Mouse (Mus musculus): ENCODE data around the gene Zfp287. TPM values are rescaled to one million over a fixed set of nuclear protein-coding genes. Genes with fewer than 3 reads are reported as not detected.
A peak's percentile ranks its signal among the peaks of the same experiment; 100 is the strongest.

Zfp287 gene
- polyA plus RNA-seq, 1 experiment from 2014 or later = 18.7 TPM

GRCm38 (mm10) chr11:62693299-62694184, 38.2 kb downstream of the Zfp287 start:
- H3K9ac ChIP-seq = no peak overlapping the region
- H3K4me3 ChIP-seq = no peak overlapping the region
- H3K9me3 ChIP-seq = no peaks in the 10 kb centered on the region
- H3K27me3 ChIP-seq = no peaks in the 10 kb centered on the region
- 22% methylated on average over 11 of the region's 11 CpGs for WGBS
- H3K27ac ChIP-seq (replicated peaks) = no peak overlapping the region
- no peak overlapping the region for H3K4me2 ChIP-seq
- peak; percentile 85 for ATAC-seq (ENCODE audit: low read depth)
- H3K4me1 ChIP-seq (replicated peaks) = no peaks in the 10 kb centered on the region
- H3K36me3 ChIP-seq = no peaks in the 10 kb centered on the region

- 89% methylated on average over 3 of the region's 3 CpGs for WGBS
- Histone ChIP-seq H3K4me1 (replicated peaks) (no peaks in the 10 kb centered on the region), H3K27me3 (no peaks in the 10 kb centered on the region), H3K9ac (no peak overlapping the region), H3K9me3 (no peaks in the 10 kb centered on the region), H3K4me2 (no peak overlapping the region), H3K27ac (replicated peaks) (no peak overlapping the region), H3K4me3 (no peak overlapping the region), H3K36me3 (no peaks in the 10 kb centered on the region)
- no peak for ATAC-seq (ENCODE audit: low read depth)
These were observed 40.1 kb downstream of the Zfp287 start for GRCm38 (mm10) chr11:62691592-62691991.

DNA sequence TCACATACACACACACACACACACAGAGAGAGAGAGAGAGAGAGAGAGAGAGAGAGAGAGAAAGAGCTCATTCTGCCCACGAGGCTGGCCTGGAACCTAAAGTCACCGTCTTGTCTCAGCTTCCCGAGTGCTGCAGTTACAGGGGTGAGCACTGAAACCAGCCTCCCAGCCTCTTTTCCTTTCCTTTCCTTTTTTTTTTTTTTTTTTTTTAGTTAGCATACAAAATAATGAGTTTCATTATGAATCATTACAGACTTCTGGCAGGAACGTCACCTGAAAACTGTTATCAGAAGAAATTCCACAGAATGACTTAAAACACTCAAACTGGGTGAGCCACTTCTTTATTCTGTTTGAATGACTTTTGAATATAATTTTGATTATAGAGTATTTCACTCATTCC, 51.8 kb downstream of the Zfp287 start:
- no peak overlapping the region for H3K4me3 ChIP-seq
- H3K27ac ChIP-seq (replicated peaks) = no peak overlapping the region
- WGBS = 85% methylated on average over 4 of the region's 4 CpGs
- no peaks in the 10 kb centered on the region for H3K27me3 ChIP-seq
- H3K36me3 ChIP-seq = no peaks in the 10 kb centered on the region
- ATAC-seq (ENCODE audit: low read depth) = no peak
- no peak overlapping the region for H3K9ac ChIP-seq
- no peaks in the 10 kb centered on the region for H3K9me3 ChIP-seq
- no peak overlapping the region for H3K4me2 ChIP-seq
- H3K4me1 ChIP-seq (replicated peaks) = peaks cover 4% of the 10 kb centered on the region; the same call in 1 of the 2 replicates

- Histone ChIP-seq H3K9me3 (no peaks in the 10 kb centered on the region), H3K4me2 (no peak overlapping the region), H3K9ac (no peak overlapping the region), H3K4me3 (no peak overlapping the region), H3K27ac (replicated peaks) (no peak overlapping the region), H3K36me3 (no peaks in the 10 kb centered on the region), H3K4me1 (replicated peaks) (peaks cover 4% of the 10 kb centered on the region; the same call in 1 of the 2 replicates), H3K27me3 (no peaks in the 10 kb centered on the region)
- 82% methylated on average over 7 of the region's 7 CpGs for WGBS
- no peak for ATAC-seq (ENCODE audit: low read depth)
These were observed 52.8 kb downstream of the Zfp287 start for GRCm38 (mm10) chr11:62678778-62679354.

- H3K27me3 ChIP-seq = no peaks in the 10 kb centered on the region
- H3K4me2 ChIP-seq = no peak overlapping the region
- 90% methylated on average over 4 of the region's 4 CpGs for WGBS
- H3K27ac ChIP-seq (replicated peaks) = no peak overlapping the region
- H3K9ac ChIP-seq = no peak overlapping the region
- ATAC-seq (ENCODE audit: low read depth) = no peak
- no peak overlapping the region for H3K4me3 ChIP-seq
- no peaks in the 10 kb centered on the region for H3K9me3 ChIP-seq
- H3K4me1 ChIP-seq (replicated peaks) = peaks cover 4% of the 10 kb centered on the region; the same call in 1 of the 2 replicates
- no peaks in the 10 kb centered on the region for H3K36me3 ChIP-seq
These were observed 55.5 kb downstream of the Zfp287 start for GRCm38 (mm10) chr11:62676290-62676596.

DNA sequence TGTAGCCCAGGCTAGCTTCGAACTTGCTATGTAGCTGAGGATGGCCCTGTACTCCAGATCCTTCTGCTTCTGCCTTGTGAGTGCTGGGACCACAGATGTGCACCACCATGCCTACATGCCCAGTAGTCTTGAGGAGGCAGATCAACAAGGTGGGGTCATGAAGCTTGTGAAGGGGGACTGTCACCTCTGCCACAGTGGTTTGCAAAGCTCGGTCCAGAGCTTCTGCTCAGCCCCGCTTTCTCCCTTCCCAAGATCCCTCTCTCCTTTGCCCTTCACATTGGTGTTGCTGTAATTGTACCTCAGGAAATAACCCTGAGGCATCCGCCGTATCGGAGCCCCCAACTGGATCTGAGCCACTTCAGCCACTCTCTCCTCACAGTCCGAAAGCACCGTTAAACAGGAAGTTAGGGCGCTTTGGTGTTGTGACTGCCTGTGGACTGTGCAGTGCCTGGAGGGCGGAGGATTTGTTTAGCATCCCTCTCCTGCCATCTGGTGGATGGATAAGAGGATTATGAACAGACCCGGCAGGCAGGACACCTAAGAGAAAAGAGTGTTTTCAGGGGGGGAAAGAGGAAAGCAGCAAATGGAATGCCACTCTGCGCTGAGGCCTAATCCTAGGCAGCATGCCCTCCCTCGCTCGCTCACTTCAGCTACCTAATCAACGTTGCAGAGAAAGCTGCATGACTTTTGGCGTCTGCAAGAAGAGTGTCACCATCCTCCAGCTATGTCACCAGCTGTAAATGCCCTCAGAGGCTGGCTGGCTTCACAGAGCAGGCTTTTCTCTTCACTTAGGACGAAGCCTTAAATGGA, 56.0 kb downstream of the Zfp287 start:
- H3K9me3 ChIP-seq = no peaks in the 10 kb centered on the region
- H3K27ac ChIP-seq (replicated peaks) = 0 out of 2 replicates have a peak overlapping the region, but pooled peaks have one; percentile 34
- no peaks in the 10 kb centered on the region for H3K36me3 ChIP-seq
- peak; percentile 97 for ATAC-seq (ENCODE audit: low read depth)
- H3K4me3 ChIP-seq = peak overlapping the region; percentile 15; the same call in 1 of the 2 replicates
- no peaks in the 10 kb centered on the region for H3K27me3 ChIP-seq
- WGBS = 22% methylated on average over 17 of the region's 17 CpGs
- peak overlapping the region; percentile 50 for H3K4me2 ChIP-seq
- peaks cover 4% of the 10 kb centered on the region; the same call in 1 of the 2 replicates for H3K4me1 ChIP-seq (replicated peaks)
- H3K9ac ChIP-seq = peak overlapping the region; percentile 64

DNA sequence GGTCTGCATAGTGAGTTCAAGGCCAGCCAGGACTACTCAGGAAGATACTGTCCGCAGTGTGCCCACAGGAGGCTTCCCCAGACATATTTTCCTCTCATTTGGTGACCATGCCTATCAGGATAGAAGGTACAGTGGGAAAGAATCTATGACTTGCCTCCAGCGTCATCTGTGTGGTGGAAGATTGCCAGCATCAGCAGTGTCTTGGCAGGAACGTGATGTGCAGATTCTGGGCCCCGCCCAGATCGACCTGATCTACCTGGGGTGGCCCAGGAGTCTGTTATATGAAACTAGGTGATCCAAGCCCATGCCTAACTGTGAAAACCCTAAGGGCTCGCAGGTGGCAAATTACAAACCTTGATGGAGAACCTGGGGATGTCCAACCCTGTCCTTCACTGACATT, 61.7 kb downstream of the Zfp287 start:
- Histone ChIP-seq H3K4me2 (no peak overlapping the region), H3K9me3 (no peaks in the 10 kb centered on the region), H3K27ac (replicated peaks) (no peak overlapping the region), H3K36me3 (peaks cover 7% of the 10 kb centered on the region; the same call in 1 of the 2 replicates), H3K9ac (no peak overlapping the region), H3K27me3 (no peaks in the 10 kb centered on the region), H3K4me3 (no peak overlapping the region), H3K4me1 (replicated peaks) (no peaks in the 10 kb centered on the region; the same call in 1 of the 2 replicates)
- ATAC-seq (ENCODE audit: low read depth) = no peak
- WGBS = 89% methylated on average over 6 of the region's 6 CpGs

GRCm38 (mm10) chr11:62669471-62669870, 62.2 kb downstream of the Zfp287 start:
- no peaks in the 10 kb centered on the region for H3K9me3 ChIP-seq
- H3K4me1 ChIP-seq (replicated peaks) = no peaks in the 10 kb centered on the region
- H3K27me3 ChIP-seq = no peaks in the 10 kb centered on the region
- H3K27ac ChIP-seq (replicated peaks) = no peak overlapping the region
- WGBS = 53% methylated on average over 12 of the region's 12 CpGs
- ATAC-seq (ENCODE audit: low read depth) = no peak
- H3K4me3 ChIP-seq = no peak overlapping the region
- peaks cover 12% of the 10 kb centered on the region for H3K36me3 ChIP-seq
- H3K9ac ChIP-seq = no peak overlapping the region
- H3K4me2 ChIP-seq = no peak overlapping the region

DNA sequence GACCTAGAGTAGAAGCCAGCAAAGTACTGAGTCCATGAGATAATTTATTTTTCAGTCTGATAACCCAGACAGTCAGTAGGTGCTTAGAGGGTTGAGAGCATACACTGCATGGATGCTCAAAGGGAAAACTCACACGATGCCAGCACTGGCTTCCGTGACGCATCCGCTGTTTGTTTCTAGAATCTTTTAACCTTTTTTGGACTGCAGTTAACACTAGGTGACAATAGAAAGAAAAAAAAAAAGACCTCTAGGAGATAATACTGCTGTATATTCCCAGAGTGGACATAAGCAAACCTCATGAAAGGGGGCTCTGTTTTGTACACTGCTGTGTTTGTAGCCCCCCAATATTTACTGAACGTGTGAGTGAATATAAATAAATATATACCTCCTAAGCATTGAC, 62.7 kb downstream of the Zfp287 start:
- H3K27ac ChIP-seq (replicated peaks) = no peak overlapping the region
- H3K27me3 ChIP-seq = no peaks in the 10 kb centered on the region
- H3K4me1 ChIP-seq (replicated peaks) = no peaks in the 10 kb centered on the region
- ATAC-seq (ENCODE audit: low read depth) = no peak
- H3K36me3 ChIP-seq = peaks cover 12% of the 10 kb centered on the region
- H3K9ac ChIP-seq = no peak overlapping the region
- 91% methylated on average over 5 of the region's 5 CpGs for WGBS
- H3K4me2 ChIP-seq = no peak overlapping the region
- H3K4me3 ChIP-seq = no peak overlapping the region
- H3K9me3 ChIP-seq = no peaks in the 10 kb centered on the region

GRCm38 (mm10) chr11:62664250-62664649, 67.5 kb downstream of the Zfp287 start:
- Histone ChIP-seq H3K4me3 (no peak overlapping the region), H3K27ac (replicated peaks) (no peak overlapping the region), H3K27me3 (no peaks in the 10 kb centered on the region), H3K4me2 (no peak overlapping the region), H3K36me3 (peaks cover 12% of the 10 kb centered on the region), H3K4me1 (replicated peaks) (no peaks in the 10 kb centered on the region), H3K9me3 (no peaks in the 10 kb centered on the region), H3K9ac (no peak overlapping the region)
- 89% methylated on average over 6 of the region's 6 CpGs for WGBS
- no peak for ATAC-seq (ENCODE audit: low read depth)

DNA sequence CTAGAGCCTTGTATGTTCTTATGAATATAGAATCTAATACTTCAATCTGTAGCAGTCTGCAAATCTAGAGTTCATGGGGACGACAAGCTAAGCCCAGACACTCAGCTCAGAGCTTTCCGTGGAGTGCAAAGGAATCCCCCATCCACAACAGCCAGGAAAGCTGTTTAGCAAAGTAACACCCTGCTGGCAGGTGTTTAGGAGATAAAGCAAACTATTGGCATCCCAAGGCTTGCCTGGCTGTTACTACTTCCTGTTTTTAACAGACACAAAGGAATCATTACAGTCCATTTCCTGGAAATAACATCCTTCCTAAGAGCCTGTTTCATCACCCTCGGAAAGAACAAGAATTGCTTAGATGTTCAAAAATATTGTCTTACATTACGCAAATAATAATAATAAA, 70.8 kb downstream of the Zfp287 start:
- no peak overlapping the region for H3K4me3 ChIP-seq
- peaks cover 10% of the 10 kb centered on the region for H3K36me3 ChIP-seq
- no peak overlapping the region for H3K27ac ChIP-seq (replicated peaks)
- H3K9me3 ChIP-seq = no peaks in the 10 kb centered on the region
- WGBS = 55% methylated on average over 4 of the region's 4 CpGs
- no peaks in the 10 kb centered on the region for H3K27me3 ChIP-seq
- H3K4me2 ChIP-seq = no peak overlapping the region
- no peaks in the 10 kb centered on the region for H3K4me1 ChIP-seq (replicated peaks)
- no peak overlapping the region for H3K9ac ChIP-seq
- no peak for ATAC-seq (ENCODE audit: low read depth)

DNA sequence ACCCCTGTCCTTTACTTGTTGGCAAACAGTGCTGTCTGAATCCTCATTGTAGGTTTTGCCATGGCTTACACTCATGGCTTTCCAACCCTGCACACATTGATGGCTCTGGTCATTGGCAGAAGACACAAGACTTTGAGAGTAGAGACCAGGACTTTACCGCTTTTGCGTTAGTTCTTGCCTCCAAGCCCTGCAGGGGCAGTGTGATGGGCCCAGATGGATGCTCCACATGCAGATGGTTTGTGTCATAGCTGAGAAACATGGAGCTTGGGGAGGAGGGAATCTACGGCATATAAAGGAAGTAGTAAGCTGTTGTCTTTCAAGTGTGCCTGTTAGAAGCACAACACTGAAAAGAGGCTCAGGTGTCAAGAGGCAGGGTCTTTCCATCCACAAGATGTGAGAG, 79.6 kb downstream of the Zfp287 start:
- H3K27me3 ChIP-seq = no peaks in the 10 kb centered on the region
- no peak overlapping the region for H3K4me2 ChIP-seq
- H3K4me1 ChIP-seq (replicated peaks) = peaks cover 30% of the 10 kb centered on the region
- no peak overlapping the region for H3K4me3 ChIP-seq
- ATAC-seq (ENCODE audit: low read depth) = no peak
- 89% methylated on average over 3 of the region's 3 CpGs for WGBS
- H3K9ac ChIP-seq = no peak overlapping the region
- no peaks in the 10 kb centered on the region for H3K36me3 ChIP-seq
- no peak overlapping the region for H3K27ac ChIP-seq (replicated peaks)
- no peaks in the 10 kb centered on the region for H3K9me3 ChIP-seq
